Mouse (Mus musculus): ENCODE measurements around the gene Sh3bp2.

Gene Sh3bp2

GRCm38 (mm10) chr5:34525663-34526476 is at the start of gene Sh3bp2:
TSS of gene Sh3bp2 (plus strand) at chr5:34525838.
- DNase-seq (ENCODE audit: low read depth) = peak; percentile 65

- DNase-seq (ENCODE audit: low read depth) = no peak
Observed at GRCm38 (mm10) chr5:34480926-34481325, 44.7 kb upstream of the Sh3bp2 start.

- no peak for DNase-seq (ENCODE audit: low read depth)
Observed at GRCm38 (mm10) chr5:34485731-34486130, 39.9 kb upstream of the Sh3bp2 start.

GRCm38 (mm10) chr5:34487320-34488090 is 38.1 kb upstream of the Sh3bp2 start:
- DNase-seq (ENCODE audit: low read depth) = no peak

- no peak for DNase-seq (ENCODE audit: low read depth)
Observed at GRCm38 (mm10) chr5:34488741-34489417, 36.8 kb upstream of the Sh3bp2 start.

GRCm38 (mm10) chr5:34489418-34489787 is 36.2 kb upstream of the Sh3bp2 start:
- DNase-seq (ENCODE audit: low read depth) = no peak

GRCm38 (mm10) chr5:34496745-34497144 is 28.9 kb upstream of the Sh3bp2 start:
- DNase-seq (ENCODE audit: low read depth) = no peak

GRCm38 (mm10) chr5:34500886-34501285 is 24.8 kb upstream of the Sh3bp2 start:
- DNase-seq (ENCODE audit: low read depth) = no peak

- no peak for DNase-seq (ENCODE audit: low read depth)
Observed at GRCm38 (mm10) chr5:34501588-34501987, 24.1 kb upstream of the Sh3bp2 start.

GRCm38 (mm10) chr5:34502411-34502810 is 23.2 kb upstream of the Sh3bp2 start:
- no peak for DNase-seq (ENCODE audit: low read depth)

GRCm38 (mm10) chr5:34502821-34503220 is 22.8 kb upstream of the Sh3bp2 start:
- DNase-seq (ENCODE audit: low read depth) = no peak

GRCm38 (mm10) chr5:34512486-34512885 is 13.2 kb upstream of the Sh3bp2 start:
- DNase-seq (ENCODE audit: low read depth) = no peak

GRCm38 (mm10) chr5:34513466-34514217 is 12.0 kb upstream of the Sh3bp2 start, which contains the start of gene Tnip2:
TSS of gene Tnip2 (minus strand) at chr5:34513991.
- peak; percentile 85 for DNase-seq (ENCODE audit: low read depth)

- no peak for DNase-seq (ENCODE audit: low read depth)
Observed at GRCm38 (mm10) chr5:34514218-34514566, 11.4 kb upstream of the Sh3bp2 start.

- DNase-seq (ENCODE audit: low read depth) = no peak
Observed at GRCm38 (mm10) chr5:34515096-34515495, 10.5 kb upstream of the Sh3bp2 start.

GRCm38 (mm10) chr5:34517913-34518312 is 7.7 kb upstream of the Sh3bp2 start:
- DNase-seq (ENCODE audit: low read depth) = peak; percentile 49

GRCm38 (mm10) chr5:34519389-34519910 is 6.2 kb upstream of the Sh3bp2 start:
- no peak for DNase-seq (ENCODE audit: low read depth)

- no peak for DNase-seq (ENCODE audit: low read depth)
Observed at GRCm38 (mm10) chr5:34520458-34521209, 5.0 kb upstream of the Sh3bp2 start.

GRCm38 (mm10) chr5:34521337-34521736 is 4.3 kb upstream of the Sh3bp2 start:
- DNase-seq (ENCODE audit: low read depth) = no peak

- no peak for DNase-seq (ENCODE audit: low read depth)
Observed at GRCm38 (mm10) chr5:34523958-34524485, 1.6 kb upstream of the Sh3bp2 start.

- DNase-seq (ENCODE audit: low read depth) = no peak
Observed at GRCm38 (mm10) chr5:34524511-34524910, 1.1 kb upstream of the Sh3bp2 start.

All from fibroblast of lung, adult 2 months (primary cell).